ENCODE assay signal across 8 mouse cellular contexts in the genomic region with DNA sequence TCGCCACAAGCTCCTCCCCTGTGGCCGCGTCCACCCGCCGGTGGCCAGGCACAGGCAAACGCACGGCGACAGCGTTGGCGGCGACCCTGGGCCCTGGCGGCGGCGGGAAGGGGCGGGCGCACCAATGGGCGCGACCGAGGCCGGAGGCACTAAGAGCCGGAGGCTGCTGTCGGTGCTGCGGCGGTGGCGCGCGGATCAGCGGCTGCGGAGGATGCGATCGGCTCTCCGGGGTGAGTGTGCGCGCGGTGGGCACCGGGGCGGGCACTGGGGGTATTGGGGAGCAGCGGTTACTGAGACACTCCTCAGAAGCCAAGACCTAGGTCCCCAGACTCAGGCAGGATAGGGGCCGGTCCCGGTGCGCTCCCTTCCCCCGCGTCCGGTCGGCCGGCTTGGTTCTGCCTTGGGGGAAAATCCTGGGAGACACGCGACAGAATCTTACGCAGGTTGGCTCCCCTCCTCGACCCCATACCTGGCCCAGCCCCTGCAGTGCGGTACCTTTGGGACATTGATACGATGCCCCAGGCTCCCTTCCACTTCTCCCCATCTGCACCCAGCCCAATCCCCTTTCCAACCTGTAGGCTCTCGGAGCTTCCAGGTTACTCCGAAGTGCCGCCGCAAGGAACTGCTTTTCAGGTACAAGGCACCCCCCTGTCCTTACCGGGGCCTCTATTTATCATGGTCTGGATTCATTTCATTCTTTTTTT. TPM values are rescaled to one million over a fixed set of nuclear protein-coding genes. Genes with fewer than 3 reads are reported as not detected.
DNase-seq lines count a peak whose midpoint lies in the region; ATAC-seq lines count a peak whose summit lies in the region.

A gene (plus strand): TSS at position 115 of the 704 bp plus-strand sequence.

- peaks cover 45% of the 10 kb centered on the region for H3K27me3 ChIP-seq in heart, embryonic 14.5 days (ENCODE audit: control insufficient read depth, insufficient read depth, low read length)

- peak within 1 kb of the TSS; percentile 58 to 65 for H3K4me3 ChIP-seq in heart, embryonic 14.5 days (ENCODE audit: control insufficient read depth in 1 of 2, insufficient read depth in 1 of 2, low read depth in 1 of 2, low read length in 2 of 2)

- WGBS in heart, embryonic 14.5 days = under 1% methylated on average over 53 of the region's 57 CpGs

- ATAC-seq in cerebellum, adult (ENCODE audit: insufficient number of reproducible peaks, low FRiP score, low TSS enrichment) = peak; percentile 75
- ATAC-seq in CD4-positive, CD25-positive, alpha-beta regulatory T cell, adult 4 months = peak; percentile 78
- ATAC-seq in heart, embryonic 14.5 days (ENCODE audit: insufficient number of reproducible peaks, insufficient read depth, low FRiP score, low read depth) = no peak; the same call in 1 of the 2 replicates
- peak; percentile 60 for ATAC-seq in megakaryocyte, adult 5-6 weeks (ENCODE audit: poor library complexity, severe bottlenecking)

- DNase-seq in cerebellum, adult 9-10 months = no peak
- DNase-seq in cerebellum, postnatal 25 days = peak; percentile 74
- DNase-seq in layer of hippocampus, postnatal 10 days (ENCODE audit: low spot score in 2 of 2) = peak; percentile 49 to 60
- peak; percentile 54 for DNase-seq in testis, postnatal 10 days (ENCODE audit: low spot score)

- H3K9ac ChIP-seq in heart, embryonic 14.5 days (ENCODE audit: low read length) = peak within 1 kb of the TSS; percentile 58

- H3K36me3 ChIP-seq in heart, embryonic 14.5 days (ENCODE audit: control insufficient read depth, insufficient read depth, low read length) = no peaks in the 10 kb centered on the region

- peak within 1 kb of the TSS; percentile 86 for H3K4me2 ChIP-seq in heart, embryonic 14.5 days (ENCODE audit: low read length)

- peaks cover 0 to 4% of the 10 kb centered on the region in 2 experiments; a peak in 2 of 4 replicates for H3K4me1 ChIP-seq in heart, embryonic 14.5 days (ENCODE audit: control insufficient read depth in 2 of 2, insufficient read depth in 2 of 2, low read length in 2 of 2)

- H3K9me3 ChIP-seq in heart, embryonic 14.5 days (ENCODE audit: control insufficient read depth, low read length) = no peaks in the 10 kb centered on the region

- no peak within 1 kb of the TSS for H3K27ac ChIP-seq in heart, embryonic 14.5 days (replicated peaks in 1 of 2; ENCODE audit: control insufficient read depth in 1 of 2, insufficient read depth in 1 of 2, low read depth in 2 of 2, low read length in 2 of 2)

RNA-seq across cellular contexts. Expression of the gene that starts here (rescaled TPM):
- 1 to 10 TPM; 2.3 to 3.1 TPM for polyA plus RNA-seq in CD4-positive, CD25-positive, alpha-beta regulatory T cell, adult 4 months (2017; shearing (Covaris generic))
- polyA plus RNA-seq in heart, embryonic 14.5 days (2014; fragmentation: Nextera tagmentation; extraction: Ambion mirVana) = 0.24 and 0.70 TPM in 2 replicates
- total RNA-seq in layer of hippocampus, postnatal 10 days (2021) = 100 to 1,000 TPM; 255 to 282 TPM
- 0.16 and 0.76 TPM in 2 replicates for total RNA-seq in megakaryocyte, adult 5-6 weeks (2015)
- total RNA-seq in megakaryocyte, adult 5-6 weeks (2017) = 0.66 and 1.6 TPM in 2 replicates

Comparison
In these comparisons a context has a peak if more than half of its experiments do, and no peak if none do; other contexts are left out.
1. RNA of the gene that starts here (total RNA-seq): 255 to 282 TPM in layer of hippocampus, postnatal 10 days; 0.16 to 1.6 TPM in megakaryocyte, adult 5-6 weeks; every median in the first group is over 10 times any median in the second.